Mouse (Mus musculus) heart, embryonic 14.5 days (tissue): ENCODE measurements around the gene Isx. TPM values are rescaled to one million over a fixed set of nuclear protein-coding genes. Genes with fewer than 3 reads are reported as not detected.

Experiments used
- ATAC-seq: fragments of 200-750 bp; cut with Nextera tagmentation; 2 replicates; pipeline ENCODE4 v1.8.0; 2017; ENCODE audit warnings: low read depth, moderate TSS enrichment; ENCODE audit not compliant: insufficient number of reproducible peaks, insufficient read depth, low FRiP score
- H3K27ac ChIP-seq, 2 experiments: fragments of 200-500 bp in 1 of 2; fragments of 300-500 bp in 1 of 2; sonication (generic) in 1 of 2; replicated peaks in 1 of 2; 2 replicates each; pipeline ENCODE4 v1.5.1; 2012 to 2014; ENCODE audit warnings: low read depth in 2 of 2, low read length in 2 of 2, control low read depth in 1 of 2, mild to moderate bottlenecking in 1 of 2, mixed read lengths in 1 of 2; ENCODE audit not compliant: control insufficient read depth in 1 of 2, insufficient read depth in 1 of 2
- H3K27me3 ChIP-seq: fragments of 300-500 bp; sonication (generic); 2 replicates; pipeline ENCODE4 v1.6.1; 2014; ENCODE audit warnings: mild to moderate bottlenecking, low read length, control low read depth; ENCODE audit not compliant: control insufficient read depth, insufficient read depth
- H3K36me3 ChIP-seq: fragments of 300-500 bp; sonication (generic); 2 replicates; pipeline ENCODE4 v1.6.1; 2014; ENCODE audit warnings: mild to moderate bottlenecking, control low read depth, low read length, mixed read lengths; ENCODE audit not compliant: control insufficient read depth, insufficient read depth
- H3K4me1 ChIP-seq, 2 experiments: fragments of 200-500 bp in 1 of 2; fragments of 300-500 bp in 1 of 2; sonication (generic) in 1 of 2; 2 replicates each; pipeline ENCODE4 v1.6.1; 2012 to 2014; ENCODE audit warnings: low read length in 2 of 2, control low read depth in 1 of 2, mixed read lengths in 1 of 2; ENCODE audit not compliant: control insufficient read depth in 2 of 2, insufficient read depth in 2 of 2
- H3K4me2 ChIP-seq: fragments of 300-500 bp; sonication (generic); 2 replicates; pipeline ENCODE4 v1.6.1; 2014; ENCODE audit warnings: mild to moderate bottlenecking, low read length
- H3K4me3 ChIP-seq, 2 experiments: fragments of 200-500 bp in 1 of 2; fragments of 300-500 bp in 1 of 2; sonication (generic) in 1 of 2; 2 replicates each; pipeline ENCODE4 v1.5.1; 2012 to 2014; ENCODE audit warnings: low read length in 2 of 2, mild to moderate bottlenecking in 2 of 2, control low read depth in 1 of 2, low read depth in 1 of 2, moderate library complexity in 1 of 2; ENCODE audit not compliant: control insufficient read depth in 1 of 2, insufficient read depth in 1 of 2
- H3K9ac ChIP-seq: fragments of 300-500 bp; sonication (generic); 2 replicates; pipeline ENCODE4 v1.6.1; 2014; ENCODE audit warnings: mild to moderate bottlenecking, low read length
- H3K9me3 ChIP-seq: fragments of 300-500 bp; sonication (generic); 2 replicates; pipeline ENCODE4 v1.6.1; 2016; ENCODE audit warnings: low read length, control low read depth; ENCODE audit not compliant: control insufficient read depth
- WGBS: fragments of 180-500 bp; shearing (Covaris S2); extraction: QIAGEN DNeasy Blood & Tissue Kit; methylation state at CpG from one replicate; pipeline ENCODE4 v1.1.7; 2014; 5-methylcytosine and 5-hydroxymethylcytosine counted together
- polyA plus RNA-seq: library from polyadenylated mRNA; unstranded; fragments of >200 nt; fragmentation: Nextera tagmentation; extraction: Ambion mirVana; gene quantifications from 2 replicates; pipeline ENCODE4 v1.2.1, GENCODE M21; 2014

Isx gene
- polyA plus RNA-seq = 0.20 TPM in 1 of 2 replicates, not detected in the other

GRCm38 (mm10) chr8:74872940-74873339, at the start of gene Isx:
Gene Isx (plus strand): TSS chr8:74873173.
- no peak for ATAC-seq
- Histone ChIP-seq H3K4me2 (peak within 1 kb of the TSS; percentile 21; the same call in 1 of the 2 replicates), H3K9ac (no peak within 1 kb of the TSS), H3K4me1 (no peaks in the 10 kb centered on the region), H3K27ac (no peak within 1 kb of the TSS), H3K36me3 (no peaks in the 10 kb centered on the region), H3K9me3 (no peaks in the 10 kb centered on the region), H3K4me3 (no peak within 1 kb of the TSS), H3K27me3 (no peaks in the 10 kb centered on the region)
- WGBS = 81% methylated on average over 3 of the region's 3 CpGs

- Histone ChIP-seq H3K27ac (0 out of 4 replicates have a peak overlapping the region, but pooled peaks of 1 of the 2 experiments have one; percentile 14), H3K4me3 (no peak overlapping the region), H3K4me2 (no peak overlapping the region), H3K9ac (no peak overlapping the region), H3K4me1 (no peaks in the 10 kb centered on the region), H3K9me3 (no peaks in the 10 kb centered on the region), H3K27me3 (no peaks in the 10 kb centered on the region), H3K36me3 (no peaks in the 10 kb centered on the region)
- WGBS = 62% methylated on average over 3 of the region's 3 CpGs
- ATAC-seq = no peak
Measured at GRCm38 (mm10) chr8:74827689-74828088, 45.3 kb upstream of the Isx start.

- Histone ChIP-seq H3K4me1 (no peaks in the 10 kb centered on the region), H3K9ac (no peak overlapping the region), H3K4me3 (no peak overlapping the region), H3K27me3 (no peaks in the 10 kb centered on the region), H3K4me2 (no peak overlapping the region), H3K9me3 (no peaks in the 10 kb centered on the region), H3K27ac (no peak overlapping the region), H3K36me3 (no peaks in the 10 kb centered on the region)
- WGBS = 55% methylated on average over 5 of the region's 5 CpGs
- no peak for ATAC-seq
Measured at GRCm38 (mm10) chr8:74831322-74831721, 41.7 kb upstream of the Isx start.

- H3K4me3 ChIP-seq = no peak overlapping the region
- H3K27me3 ChIP-seq = no peaks in the 10 kb centered on the region
- no peaks in the 10 kb centered on the region for H3K36me3 ChIP-seq
- 55% methylated on average over 1 of the region's 1 CpGs for WGBS
- no peaks in the 10 kb centered on the region for H3K4me1 ChIP-seq
- no peak for ATAC-seq
- no peaks in the 10 kb centered on the region for H3K9me3 ChIP-seq
- no peak overlapping the region for H3K27ac ChIP-seq
- no peak overlapping the region for H3K9ac ChIP-seq
- no peak overlapping the region for H3K4me2 ChIP-seq
Measured at GRCm38 (mm10) chr8:74834246-74834645, 38.7 kb upstream of the Isx start.

- no peaks in the 10 kb centered on the region for H3K27me3 ChIP-seq
- H3K4me3 ChIP-seq = no peak overlapping the region
Measured at GRCm38 (mm10) chr8:74847376-74848048, 25.5 kb upstream of the Isx start.

GRCm38 (mm10) chr8:74848707-74849106, 24.3 kb upstream of the Isx start:
- Histone ChIP-seq H3K9ac (no peak overlapping the region), H3K4me2 (no peak overlapping the region), H3K4me1 (no peaks in the 10 kb centered on the region), H3K9me3 (no peaks in the 10 kb centered on the region), H3K27me3 (no peaks in the 10 kb centered on the region), H3K4me3 (no peak overlapping the region), H3K36me3 (no peaks in the 10 kb centered on the region), H3K27ac (no peak overlapping the region)
- 87% methylated on average over 1 of the region's 1 CpGs for WGBS
- ATAC-seq = no peak

More at GRCm38 (mm10) chr8:74847376-74848048, 25.5 kb upstream of the Isx start:
- H3K27ac ChIP-seq = no peak overlapping the region
- 18% methylated on average over 12 of the region's 12 CpGs for WGBS
- no peak for ATAC-seq
- no peaks in the 10 kb centered on the region for H3K4me1 ChIP-seq
- no peak overlapping the region for H3K9ac ChIP-seq
- no peaks in the 10 kb centered on the region for H3K36me3 ChIP-seq
- no peaks in the 10 kb centered on the region for H3K9me3 ChIP-seq
- no peak overlapping the region for H3K4me2 ChIP-seq

GRCm38 (mm10) chr8:74850971-74851370, 22.0 kb upstream of the Isx start:
- H3K9me3 ChIP-seq = no peaks in the 10 kb centered on the region
- H3K27me3 ChIP-seq = no peaks in the 10 kb centered on the region
- H3K4me2 ChIP-seq = no peak overlapping the region
- no peak overlapping the region for H3K4me3 ChIP-seq
- H3K36me3 ChIP-seq = no peaks in the 10 kb centered on the region
- H3K27ac ChIP-seq = no peak overlapping the region
- no peak overlapping the region for H3K9ac ChIP-seq
- no peaks in the 10 kb centered on the region for H3K4me1 ChIP-seq
- ATAC-seq = no peak

GRCm38 (mm10) chr8:74851837-74852236, 21.1 kb upstream of the Isx start:
- 18% methylated on average over 3 of the region's 3 CpGs for WGBS
- H3K4me1 ChIP-seq = no peaks in the 10 kb centered on the region
- no peaks in the 10 kb centered on the region for H3K27me3 ChIP-seq
- H3K4me2 ChIP-seq = no peak overlapping the region
- H3K9ac ChIP-seq = no peak overlapping the region
- no peaks in the 10 kb centered on the region for H3K36me3 ChIP-seq
- no peak for ATAC-seq
- H3K9me3 ChIP-seq = no peaks in the 10 kb centered on the region
- no peak overlapping the region for H3K27ac ChIP-seq
- H3K4me3 ChIP-seq = no peak overlapping the region
